Mouse (Mus musculus) G1E (cell line): ENCODE data around the gene Cd9.

Experiments
- CTCF ChIP-seq: IDR thresholded peaks from 2 replicates; pipeline ENCODE4 v1.5.1; 2012; ENCODE audit warnings: low read depth, low read length, inconsistent platforms, mixed read lengths
- GATA1 ChIP-seq: IDR thresholded peaks from 2 replicates; pipeline ENCODE4 v1.6.1; 2012; ENCODE audit warnings: borderline replicate concordance, low read length, inconsistent platforms, mixed read lengths
- POLR2AphosphoS5 ChIP-seq: IDR thresholded peaks from 2 replicates; pipeline ENCODE4 v1.6.1; 2012; ENCODE audit warnings: low read depth, low read length, inconsistent platforms; ENCODE audit not compliant: insufficient replicate concordance
- TAL1 ChIP-seq: conservative IDR thresholded peaks from 2 replicates; pipeline ENCODE4 v1.6.1; 2012; ENCODE audit warnings: low read depth, low read length, inconsistent platforms, mixed read lengths

DNA sequence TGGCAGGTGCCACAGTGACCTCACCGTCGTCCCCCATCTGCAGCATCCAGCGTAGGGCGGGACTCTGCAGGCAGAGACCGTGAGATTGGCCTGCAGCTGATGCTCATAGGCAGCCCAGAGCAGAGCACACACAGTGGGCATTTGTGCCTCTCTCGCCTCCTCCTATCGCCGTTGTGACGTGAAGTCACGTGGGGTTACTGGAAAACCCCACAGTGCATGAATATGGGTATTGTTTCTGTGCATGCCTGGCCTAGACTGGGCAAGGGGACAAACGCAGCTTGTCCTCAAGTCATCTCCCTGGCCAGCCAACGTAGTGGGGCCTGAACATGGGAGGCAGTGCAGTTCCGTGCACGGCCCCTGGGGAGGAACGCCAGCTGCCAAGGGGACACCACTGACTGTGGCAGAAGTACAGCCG, 27.3 kb downstream of the Cd9 start:
- TF ChIP-seq GATA1 (no peak), CTCF (no peak), TAL1 (no peak), POLR2AphosphoS5 (peak; percentile 40; the same call in 1 of the 2 replicates)
